Mouse (Mus musculus) liver, embryonic 11.5 days (tissue): Measurements from ENCODE around the gene Eps8l2. TPM values are rescaled to one million over a fixed set of nuclear protein-coding genes. Genes with fewer than 3 reads are reported as not detected.

Experiments used
- ATAC-seq: fragments of 200-750 bp; cut with Nextera tagmentation; replicated peaks from 2 replicates; pipeline ENCODE4 v1.8.0; 2017; ENCODE audit warnings: moderate number of reproducible peaks, mild to moderate bottlenecking, moderate TSS enrichment, moderate library complexity; ENCODE audit not compliant: low FRiP score
- DNase-seq: peaks from one replicate; pipeline ENCODE4 v3.0.0-alpha.2; 2017; ENCODE audit warnings: low spot score
- H3K27ac ChIP-seq: fragments of 300-500 bp; sonication (generic); 2 replicates; pipeline ENCODE4 v1.5.1; 2014; ENCODE audit warnings: mild to moderate bottlenecking, low read depth, low read length, control low read depth
- H3K27me3 ChIP-seq: fragments of 300-500 bp; sonication (generic); replicated peaks from 2 replicates; pipeline ENCODE4 v1.6.1; 2014; ENCODE audit warnings: low read length, mixed read lengths; ENCODE audit not compliant: control insufficient read depth, insufficient read depth
- H3K36me3 ChIP-seq: fragments of 300-500 bp; sonication (generic); 2 replicates; pipeline ENCODE4 v1.6.1; 2014; ENCODE audit warnings: mild to moderate bottlenecking, low read length, moderate library complexity, mixed read lengths; ENCODE audit not compliant: control insufficient read depth, insufficient read depth
- H3K4me1 ChIP-seq: fragments of 300-500 bp; sonication (generic); replicated peaks from 2 replicates; pipeline ENCODE4 v1.6.1; 2014; ENCODE audit warnings: low read length, mixed read lengths; ENCODE audit not compliant: control insufficient read depth, insufficient read depth
- H3K4me2 ChIP-seq: fragments of 300-500 bp; sonication (generic); 2 replicates; pipeline ENCODE4 v1.6.1; 2014; ENCODE audit warnings: mild to moderate bottlenecking, control low read depth, moderate library complexity
- H3K4me3 ChIP-seq: fragments of 300-500 bp; sonication (generic); 2 replicates; pipeline ENCODE4 v1.5.1; 2014; ENCODE audit warnings: low read depth, low read length, control low read depth
- H3K9ac ChIP-seq: fragments of 300-500 bp; sonication (generic); 2 replicates; pipeline ENCODE4 v1.6.1; 2014; ENCODE audit warnings: low read depth, low read length, control low read depth
- H3K9me3 ChIP-seq: fragments of 300-500 bp; sonication (generic); 2 replicates; pipeline ENCODE4 v1.6.1; 2016; ENCODE audit warnings: low read length, inconsistent platforms, mixed read lengths; ENCODE audit not compliant: control insufficient read depth
- WGBS: fragments of 180-500 bp; shearing (Covaris S2); extraction: QIAGEN DNeasy Blood & Tissue Kit; methylation state at CpG from one replicate; pipeline ENCODE4 v1.1.7; 2014; 5-methylcytosine and 5-hydroxymethylcytosine counted together
- polyA plus RNA-seq: library from polyadenylated mRNA; unstranded; fragments of >200 nt; fragmentation: Nextera tagmentation; extraction: Ambion mirVana; gene quantifications from 2 replicates; pipeline ENCODE4 v1.2.1, GENCODE M21; 2014

Eps8l2 gene
- polyA plus RNA-seq, 1 experiment from 2014 or later = 5.4 TPM

- ATAC-seq (no peak), DNase-seq (no peak)
- H3K4me2 ChIP-seq = peak overlapping the region; percentile 66
- H3K27me3 ChIP-seq = 0 out of 2 replicates have a peak, but pooled peaks cover 3% of the 10 kb centered on the region
- no peak overlapping the region for H3K4me3 ChIP-seq
- H3K36me3 ChIP-seq = no peaks in the 10 kb centered on the region; the same call in 1 of the 2 replicates
- no peaks in the 10 kb centered on the region for H3K9me3 ChIP-seq
- H3K9ac ChIP-seq = no peak overlapping the region
- H3K4me1 ChIP-seq = peaks cover 14% of the 10 kb centered on the region
- 61% methylated on average over 3 of the region's 3 CpGs for WGBS
- H3K27ac ChIP-seq = no peak overlapping the region
Observed at GRCm38 (mm10) chr7:141337716-141338416, 814 bp upstream of the Eps8l2 start.

GRCm38 (mm10) chr7:141339215-141339920, 688 bp downstream of the Eps8l2 start:
- DNase-seq (no peak), ATAC-seq (no peak)
- no peaks in the 10 kb centered on the region; the same call in 1 of the 2 replicates for H3K36me3 ChIP-seq
- peak overlapping the region; percentile 4; the same call in 1 of the 2 replicates for H3K27ac ChIP-seq
- peak overlapping the region; percentile 35 for H3K4me3 ChIP-seq
- WGBS = 44% methylated on average over 20 of the region's 20 CpGs
- peak overlapping the region; percentile 66 for H3K4me2 ChIP-seq
- peaks cover 14% of the 10 kb centered on the region for H3K4me1 ChIP-seq
- no peaks in the 10 kb centered on the region for H3K9me3 ChIP-seq
- H3K9ac ChIP-seq = peak overlapping the region; percentile 56; the same call in 1 of the 2 replicates
- H3K27me3 ChIP-seq = 0 out of 2 replicates have a peak, but pooled peaks cover 3% of the 10 kb centered on the region

- H3K36me3 ChIP-seq = no peaks in the 10 kb centered on the region; the same call in 1 of the 2 replicates
- H3K4me1 ChIP-seq = peaks cover 14% of the 10 kb centered on the region
- peak overlapping the region; percentile 4 for H3K27ac ChIP-seq
- 0 out of 2 replicates have a peak, but pooled peaks cover 3% of the 10 kb centered on the region for H3K27me3 ChIP-seq
- no peak overlapping the region for H3K9ac ChIP-seq
- WGBS = 71% methylated on average over 7 of the region's 7 CpGs
- H3K4me2 ChIP-seq = no peak overlapping the region
- no peaks in the 10 kb centered on the region for H3K9me3 ChIP-seq
- no peak overlapping the region for H3K4me3 ChIP-seq
- ATAC-seq (no peak), DNase-seq (no peak)
Observed at GRCm38 (mm10) chr7:141340023-141340422, 1.3 kb downstream of the Eps8l2 start.

GRCm38 (mm10) chr7:141340476-141340875, 1.8 kb downstream of the Eps8l2 start:
- ATAC-seq = peak; percentile 39; the same call in 1 of the 2 replicates
- no peaks in the 10 kb centered on the region for H3K9me3 ChIP-seq
- no peak overlapping the region for H3K4me2 ChIP-seq
- H3K36me3 ChIP-seq = no peaks in the 10 kb centered on the region
- no peak overlapping the region for H3K9ac ChIP-seq
- peaks cover 14% of the 10 kb centered on the region for H3K4me1 ChIP-seq
- no peak for DNase-seq
- H3K27ac ChIP-seq = peak overlapping the region; percentile 4
- 72% methylated on average over 6 of the region's 6 CpGs for WGBS
- H3K4me3 ChIP-seq = no peak overlapping the region
- H3K27me3 ChIP-seq = 0 out of 2 replicates have a peak, but pooled peaks cover 3% of the 10 kb centered on the region

- H3K27ac ChIP-seq = no peak overlapping the region
- H3K4me1 ChIP-seq = peaks cover 14% of the 10 kb centered on the region
- no peak overlapping the region for H3K9ac ChIP-seq
- DNase-seq (no peak), ATAC-seq (no peak)
- no peaks in the 10 kb centered on the region for H3K36me3 ChIP-seq
- H3K4me3 ChIP-seq = no peak overlapping the region
- 0 out of 2 replicates have a peak, but pooled peaks cover 3% of the 10 kb centered on the region for H3K27me3 ChIP-seq
- no peak overlapping the region for H3K4me2 ChIP-seq
- no peaks in the 10 kb centered on the region for H3K9me3 ChIP-seq
- 79% methylated on average over 10 of the region's 10 CpGs for WGBS
Observed at GRCm38 (mm10) chr7:141341689-141342226, 3.1 kb downstream of the Eps8l2 start.

DNA sequence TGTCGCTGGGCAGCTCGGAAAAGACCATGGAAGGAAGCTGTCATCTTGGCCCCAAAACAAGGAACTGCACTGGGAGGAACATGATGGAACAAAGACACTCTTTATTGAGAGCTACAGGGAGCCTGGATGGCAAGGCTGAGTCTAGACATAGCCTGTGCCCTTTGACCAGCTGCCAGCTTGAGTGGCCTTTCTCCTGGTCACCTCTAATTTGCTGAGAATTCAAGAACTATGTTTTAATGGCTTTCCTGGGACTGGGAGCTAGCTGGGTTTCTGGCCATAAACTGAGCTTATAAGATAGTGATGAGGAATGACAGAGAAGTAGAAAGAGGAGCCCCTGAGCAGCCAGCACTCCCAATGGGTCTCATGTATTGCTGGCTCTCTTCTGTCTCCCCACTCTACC, 4.5 kb downstream of the Eps8l2 start:
- Histone ChIP-seq H3K27me3 (0 out of 2 replicates have a peak, but pooled peaks cover 3% of the 10 kb centered on the region), H3K27ac (no peak overlapping the region)
- ATAC-seq = no peak

GRCm38 (mm10) chr7:141343696-141344095, 5.0 kb downstream of the Eps8l2 start:
- no peak overlapping the region for H3K27ac ChIP-seq

More for the DNA sequence above, 4.5 kb downstream of the Eps8l2 start:
- no peak for DNase-seq
- H3K4me2 ChIP-seq = no peak overlapping the region
- H3K9me3 ChIP-seq = no peaks in the 10 kb centered on the region
- H3K9ac ChIP-seq = no peak overlapping the region
- H3K36me3 ChIP-seq = no peaks in the 10 kb centered on the region
- H3K4me3 ChIP-seq = no peak overlapping the region
- WGBS = 68% methylated on average over 2 of the region's 2 CpGs
- peaks cover 13% of the 10 kb centered on the region for H3K4me1 ChIP-seq

DNA sequence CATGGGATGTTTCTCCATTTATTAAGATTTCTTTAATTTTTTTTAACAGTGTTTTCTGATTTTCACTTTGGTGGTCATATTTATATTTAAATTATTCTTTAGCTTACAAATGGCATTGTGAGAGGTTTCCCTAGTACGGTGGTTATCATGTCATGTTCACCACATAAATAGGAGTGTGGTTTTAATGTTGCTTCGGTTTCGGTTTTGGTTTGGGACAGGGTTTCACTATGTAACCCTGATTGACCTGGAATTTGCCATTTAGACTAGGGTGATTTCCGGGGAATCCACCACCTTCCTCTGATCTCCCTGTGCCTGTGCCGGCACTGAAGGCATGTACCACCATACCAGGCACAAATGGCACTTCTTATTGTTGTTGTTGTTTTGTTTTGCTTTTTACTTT, 6.1 kb downstream of the Eps8l2 start:
- H3K9ac ChIP-seq = no peak overlapping the region
- no peaks in the 10 kb centered on the region for H3K27me3 ChIP-seq
- H3K36me3 ChIP-seq = no peaks in the 10 kb centered on the region
- H3K27ac ChIP-seq = no peak overlapping the region
- WGBS = 85% methylated on average over 5 of the region's 5 CpGs
- H3K4me3 ChIP-seq = no peak overlapping the region
- ATAC-seq = no peak
- H3K9me3 ChIP-seq = no peaks in the 10 kb centered on the region
- no peak for DNase-seq
- H3K4me1 ChIP-seq = peaks cover under 1% of the 10 kb centered on the region; the same call in 1 of the 2 replicates
- H3K4me2 ChIP-seq = no peak overlapping the region

More at GRCm38 (mm10) chr7:141343696-141344095, 5.0 kb downstream of the Eps8l2 start:
- DNase-seq (no peak), ATAC-seq (no peak)
- Histone ChIP-seq H3K36me3 (no peaks in the 10 kb centered on the region), H3K9me3 (no peaks in the 10 kb centered on the region), H3K4me1 (peaks cover 9% of the 10 kb centered on the region), H3K27me3 (0 out of 2 replicates have a peak, but pooled peaks cover under 1% of the 10 kb centered on the region), H3K4me2 (no peak overlapping the region; the same call in 1 of the 2 replicates), H3K4me3 (no peak overlapping the region), H3K9ac (0 out of 2 replicates have a peak overlapping the region, but pooled peaks have one; percentile 5)
- WGBS = 65% methylated on average over 7 of the region's 7 CpGs
